Mouse (Mus musculus) bone marrow macrophage, adult 2 months (primary cell): ENCODE measurements around the gene Wnt11. TPM values are rescaled to one million over a fixed set of nuclear protein-coding genes. Genes with fewer than 3 reads are reported as not detected.
A peak's percentile ranks its signal among the peaks of the same experiment; 100 is the strongest.

ENCODE experiments used
- H3K27ac ChIP-seq: 2 replicates; pipeline ENCODE4 v1.5.1; 2012; ENCODE audit warnings: low read depth, low read length; ENCODE audit not compliant: insufficient read depth
- H3K4me1 ChIP-seq: 2 replicates; pipeline ENCODE4 v1.6.1; 2012; ENCODE audit warnings: low read length; ENCODE audit not compliant: control insufficient read depth, insufficient read depth
- H3K4me3 ChIP-seq: 2 replicates; pipeline ENCODE4 v1.5.1; 2012; ENCODE audit warnings: mild to moderate bottlenecking, low read length, moderate library complexity; ENCODE audit not compliant: insufficient read depth
- CTCF ChIP-seq: IDR thresholded peaks from 2 replicates; pipeline ENCODE4 v1.5.1; 2012; ENCODE audit warnings: low read depth, mild to moderate bottlenecking, low read length, moderate library complexity
- POLR2A ChIP-seq: IDR thresholded peaks from 2 replicates; pipeline ENCODE4 v1.6.1; 2012; ENCODE audit warnings: mild to moderate bottlenecking, low read depth, low read length, borderline replicate concordance
- polyA plus RNA-seq: library from polyadenylated mRNA; stranded (reverse); fragments of >200 nt; gene quantifications from 2 replicates; pipeline ENCODE4 v1.2.4, GENCODE M21; 2012; ENCODE audit not compliant: missing spikeins, insufficient read depth, insufficient read length

Gene Wnt11
- polyA plus RNA-seq, 1 experiment: not detected

DNA sequence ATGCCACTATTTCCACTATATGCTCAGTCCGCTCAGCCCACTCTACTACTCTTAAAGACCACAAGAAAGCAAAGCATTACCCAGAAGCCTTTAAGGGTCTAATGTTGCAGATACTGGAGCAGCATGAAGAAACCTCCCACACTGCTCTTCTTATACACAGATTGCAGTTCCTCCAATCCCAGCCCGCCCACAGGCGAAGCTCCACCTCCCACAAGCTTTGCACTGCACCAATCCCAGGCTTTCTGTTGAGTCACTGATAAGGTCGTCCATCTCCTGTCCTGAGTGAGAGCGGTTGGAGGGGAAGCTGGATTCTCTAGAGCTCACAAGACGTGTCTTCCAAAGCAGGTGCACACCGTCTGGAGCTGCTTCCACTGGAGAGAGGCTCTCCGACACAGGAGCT lies 34.5 kb upstream of the Wnt11 start:
- Histone ChIP-seq H3K4me3 (no peak overlapping the region), H3K27ac (no peak overlapping the region), H3K4me1 (peaks cover 33% of the 10 kb centered on the region)
- TF ChIP-seq POLR2A: no peak
- TF ChIP-seq CTCF: no peak

DNA sequence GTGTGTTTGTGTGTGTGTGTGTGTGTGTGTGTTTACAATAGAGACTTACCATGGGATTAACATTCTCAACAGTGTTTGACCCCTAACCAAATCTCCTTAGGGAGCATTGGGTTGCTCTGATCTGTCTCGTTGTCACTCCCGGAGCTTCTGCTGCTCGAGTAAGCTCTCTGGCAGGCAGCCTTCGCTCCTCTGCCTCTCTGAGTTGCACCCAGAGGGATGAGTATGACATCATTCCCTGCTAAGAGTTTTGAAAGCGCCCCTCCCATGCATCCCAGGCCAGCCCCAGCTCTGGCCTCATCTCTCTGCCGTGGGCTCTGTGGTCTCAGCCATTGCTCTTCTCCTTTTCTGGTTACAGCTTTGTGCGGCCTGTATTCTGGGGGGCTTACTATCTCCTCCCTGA lies 33.8 kb upstream of the Wnt11 start:
- Histone ChIP-seq H3K4me1 (peaks cover 39% of the 10 kb centered on the region), H3K4me3 (no peak overlapping the region), H3K27ac (no peak overlapping the region)
- TF ChIP-seq POLR2A: no peak

DNA sequence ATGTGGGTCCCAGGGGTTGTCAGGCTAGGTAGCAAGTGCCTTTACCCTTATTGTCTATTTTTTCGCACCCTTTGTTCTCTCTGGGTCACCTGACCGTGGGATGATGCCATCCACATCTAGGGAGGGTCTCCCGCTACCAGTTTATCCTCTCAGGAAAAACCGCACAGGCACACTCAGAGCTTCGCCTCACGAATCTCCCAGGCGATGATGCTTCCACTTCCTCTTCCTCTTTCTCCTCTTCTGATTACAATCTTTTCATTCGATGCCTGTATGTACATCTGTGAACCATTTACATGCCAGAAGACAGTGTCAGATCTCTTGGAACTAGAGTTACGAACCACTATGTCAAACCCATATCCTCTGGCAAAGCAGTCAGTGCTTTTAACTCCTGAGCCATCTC lies 31.7 kb upstream of the Wnt11 start:
- no peak overlapping the region for H3K4me3 ChIP-seq
- H3K4me1 ChIP-seq: peaks cover 39% of the 10 kb centered on the region
- TF ChIP-seq POLR2A (no peak), CTCF (no peak)
- H3K27ac ChIP-seq: no peak overlapping the region

GRCm38 (mm10) chr7:98804841-98805772 lies 29.8 kb upstream of the Wnt11 start:
- TF ChIP-seq POLR2A (no peak), CTCF (no peak)
- Histone ChIP-seq H3K27ac (peak overlapping the region; percentile 24; the same call in 1 of the 2 replicates), H3K4me3 (no peak overlapping the region), H3K4me1 (peaks cover 47% of the 10 kb centered on the region)

DNA sequence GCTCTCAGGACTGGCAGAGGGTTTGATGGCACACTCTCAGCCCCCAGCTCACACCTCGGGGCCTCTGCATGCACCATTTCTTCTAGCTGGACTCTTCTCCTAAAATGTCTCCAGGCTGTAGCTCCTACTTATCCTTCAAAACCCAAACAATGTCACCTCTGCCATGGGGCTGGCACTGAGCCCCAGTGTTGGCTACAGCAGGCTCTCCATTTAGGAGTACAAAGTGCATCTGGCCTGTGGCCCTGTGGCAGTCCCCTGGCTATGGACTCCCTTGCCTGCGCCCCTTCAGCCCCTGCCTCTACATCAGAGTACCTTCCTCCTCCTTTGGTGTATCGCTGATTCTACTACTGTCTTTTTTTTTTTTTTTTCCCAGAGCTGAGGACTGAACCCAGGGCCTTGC lies 28.0 kb upstream of the Wnt11 start:
- no peak overlapping the region for H3K27ac ChIP-seq
- TF ChIP-seq POLR2A: no peak
- no peak for TF ChIP-seq CTCF

GRCm38 (mm10) chr7:98809372-98809771 lies 25.5 kb upstream of the Wnt11 start:
- H3K4me1 ChIP-seq: peaks cover 26% of the 10 kb centered on the region
- no peak overlapping the region for H3K4me3 ChIP-seq
- H3K27ac ChIP-seq: no peak overlapping the region
- TF ChIP-seq POLR2A (no peak), CTCF (no peak)

More for the DNA sequence above, 28.0 kb upstream of the Wnt11 start:
- Histone ChIP-seq H3K4me1 (peaks cover 36% of the 10 kb centered on the region), H3K4me3 (no peak overlapping the region)

GRCm38 (mm10) chr7:98810619-98811018 lies 24.3 kb upstream of the Wnt11 start:
- Histone ChIP-seq H3K27ac (no peak overlapping the region), H3K4me3 (no peak overlapping the region), H3K4me1 (peaks cover 17% of the 10 kb centered on the region)
- no peak for TF ChIP-seq CTCF
- no peak for TF ChIP-seq POLR2A

DNA sequence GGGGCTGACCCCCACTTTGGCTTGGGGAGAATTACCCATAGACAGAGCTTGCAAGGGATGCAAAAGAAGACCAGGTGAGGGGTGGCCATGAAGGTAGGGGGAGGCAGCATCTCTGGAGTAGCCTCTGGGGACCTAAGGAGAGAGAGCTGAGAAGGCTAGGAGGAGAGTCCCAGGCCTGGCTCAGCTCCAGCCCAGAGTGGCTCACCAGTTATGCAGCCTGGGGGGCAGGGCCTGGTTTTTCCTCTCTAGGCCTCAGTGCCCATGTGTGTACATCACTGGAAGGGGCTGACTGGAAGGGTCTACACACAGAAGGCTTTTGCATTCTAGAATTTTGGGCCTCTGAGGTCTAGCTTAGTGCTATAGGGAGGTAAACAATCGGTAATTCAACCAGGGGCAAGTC lies 14.4 kb upstream of the Wnt11 start:
- H3K27ac ChIP-seq: no peak overlapping the region
- peaks cover 12% of the 10 kb centered on the region; the same call in 1 of the 2 replicates for H3K4me1 ChIP-seq
- TF ChIP-seq POLR2A (no peak), CTCF (no peak)
- H3K4me3 ChIP-seq: no peak overlapping the region

- TF ChIP-seq CTCF: no peak
- TF ChIP-seq POLR2A: no peak
- Histone ChIP-seq H3K4me1 (peaks cover 5% of the 10 kb centered on the region; the same call in 1 of the 2 replicates), H3K27ac (no peak overlapping the region), H3K4me3 (no peak overlapping the region)
Observed at GRCm38 (mm10) chr7:98822881-98823280, 12.0 kb upstream of the Wnt11 start.
